In the genomic region with DNA sequence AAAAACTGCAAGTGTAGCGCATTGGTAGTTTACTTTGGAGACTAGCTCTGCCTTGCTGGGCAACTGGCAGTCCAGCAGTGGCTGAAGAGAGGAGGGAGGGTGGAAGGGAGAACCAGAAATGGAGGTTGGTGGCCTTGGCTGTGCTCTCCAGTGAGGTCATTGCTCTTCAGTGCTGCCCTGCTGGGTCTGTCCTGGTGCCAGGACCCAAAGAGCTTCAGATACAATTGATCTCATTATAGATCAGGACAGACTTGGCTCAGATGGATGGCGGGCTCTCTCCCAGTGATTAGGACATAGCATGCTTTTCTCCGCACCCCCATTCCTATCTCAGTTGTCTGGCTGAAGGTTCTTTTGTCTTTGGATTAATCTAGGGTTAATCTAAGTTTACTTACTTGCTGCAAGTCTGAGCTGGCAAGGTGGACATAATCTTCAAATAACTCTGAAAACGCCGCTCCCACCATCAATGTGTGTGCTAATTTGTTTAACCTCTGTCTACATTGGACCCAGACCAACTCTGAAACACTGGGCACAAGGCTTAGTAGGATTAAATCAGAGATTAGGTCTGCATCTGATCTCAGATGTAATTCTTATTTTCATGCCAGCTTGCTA, we compare ENCODE assay signal across 12 mouse cellular contexts.
DNase-seq lines count a peak whose midpoint lies in the region; ATAC-seq and TF ChIP-seq lines count a peak whose summit lies in the region.
"Had no signal": no experiment of that assay in that cellular context is flagged by ENCODE, and none has a peak within 500 bp of the region (broad histone marks: within the 10 kb centered on the region; RNA-seq: fewer than 3 reads in every experiment).

No protein-coding gene starts in this region.

- H3K9ac ChIP-seq in embryonic facial prominence, embryonic 14.5 days (ENCODE audit: low read depth, low read length): no peak overlapping the region
- no peak overlapping the region for H3K9ac ChIP-seq in liver, adult 2 months (ENCODE audit: low read depth, low read length)
- H3K9ac ChIP-seq in liver, embryonic 11.5 days (ENCODE audit: low read depth, low read length): no peak overlapping the region
- H3K9ac ChIP-seq: hindbrain, embryonic 13.5 days had no signal

- no peak overlapping the region for H3K4me2 ChIP-seq in embryonic facial prominence, embryonic 14.5 days (ENCODE audit: low read depth, low read length)
- H3K4me2 ChIP-seq in liver, embryonic 11.5 days: no peak overlapping the region
- H3K4me2 ChIP-seq: hindbrain, embryonic 13.5 days had no signal

- H3K4me1 ChIP-seq in embryonic facial prominence, embryonic 14.5 days (ENCODE audit: control insufficient read depth, insufficient read depth, low read length): no peaks in the 10 kb centered on the region
- H3K4me1 ChIP-seq in embryonic facial prominence, embryonic 10.5 days: no peaks in the 10 kb centered on the region
- H3K4me1 ChIP-seq in liver, adult 2 months (ENCODE audit: control insufficient read depth, insufficient read depth, low read length): peaks cover 12% of the 10 kb centered on the region
- no peaks in the 10 kb centered on the region for H3K4me1 ChIP-seq in liver, embryonic 11.5 days (replicated peaks; ENCODE audit: control insufficient read depth, insufficient read depth, low read length)
- no peaks in the 10 kb centered on the region for H3K4me1 ChIP-seq in limb, embryonic 10.5 days
- H3K4me1 ChIP-seq: hindbrain, embryonic 13.5 days; megakaryocyte, embryonic 14.5 days had no signal

- H3K79me2 ChIP-seq in liver, adult 2 months (ENCODE audit: control insufficient read depth, insufficient read depth, low read length): no peaks in the 10 kb centered on the region

- TF ChIP-seq CTCF in liver, adult 2 months (IDR thresholded peaks at IDR 0.05; ENCODE audit: low read depth, low read length): no peak

- H3K36me3 ChIP-seq in embryonic facial prominence, embryonic 14.5 days (ENCODE audit: control insufficient read depth, insufficient read depth, low read length): no peaks in the 10 kb centered on the region
- H3K36me3 ChIP-seq in embryonic facial prominence, embryonic 10.5 days (replicated peaks): no peaks in the 10 kb centered on the region
- no peaks in the 10 kb centered on the region for H3K36me3 ChIP-seq in liver, adult 2 months (ENCODE audit: control insufficient read depth, insufficient read depth, low read length)
- no peaks in the 10 kb centered on the region for H3K36me3 ChIP-seq in liver, embryonic 11.5 days (ENCODE audit: control insufficient read depth, insufficient read depth, low read length)
- H3K36me3 ChIP-seq in limb, embryonic 10.5 days: no peaks in the 10 kb centered on the region
- H3K36me3 ChIP-seq: hindbrain, embryonic 13.5 days had no signal

- ATAC-seq in embryonic facial prominence, embryonic 14.5 days (ENCODE audit: low read depth): no peak
- ATAC-seq in liver, embryonic 11.5 days (replicated peaks; ENCODE audit: low FRiP score): no peak

- no peaks in the 10 kb centered on the region for H3K27me3 ChIP-seq in embryonic facial prominence, embryonic 14.5 days (replicated peaks; ENCODE audit: control insufficient read depth, insufficient read depth, low read length)
- H3K27me3 ChIP-seq in embryonic facial prominence, embryonic 10.5 days (replicated peaks; ENCODE audit: low read depth, poor library complexity, severe bottlenecking): no peaks in the 10 kb centered on the region
- no peaks in the 10 kb centered on the region for H3K27me3 ChIP-seq in liver, adult 2 months (ENCODE audit: control insufficient read depth, insufficient read depth, low read length)
- H3K27me3 ChIP-seq in liver, embryonic 11.5 days (replicated peaks; ENCODE audit: control insufficient read depth, insufficient read depth, low read length): no peaks in the 10 kb centered on the region
- H3K27me3 ChIP-seq in limb, embryonic 10.5 days (ENCODE audit: low read depth, poor library complexity, severe bottlenecking): no peaks in the 10 kb centered on the region
- H3K27me3 ChIP-seq: hindbrain, embryonic 13.5 days had no signal

- H3K27ac ChIP-seq in embryonic facial prominence, embryonic 14.5 days (replicated peaks; ENCODE audit: low read depth, low read length): no peak overlapping the region
- no peak overlapping the region for H3K27ac ChIP-seq in embryonic facial prominence, embryonic 10.5 days (replicated peaks)
- H3K27ac ChIP-seq in liver, adult 2 months (replicated peaks; ENCODE audit: insufficient read depth, low read depth, low read length): no peak overlapping the region
- H3K27ac ChIP-seq in liver, embryonic 11.5 days (ENCODE audit: low read depth, low read length): no peak overlapping the region
- no peak overlapping the region for H3K27ac ChIP-seq in limb, embryonic 10.5 days
- H3K27ac ChIP-seq: hindbrain, embryonic 13.5 days had no signal

- H3K4me3 ChIP-seq in embryonic facial prominence, embryonic 14.5 days (ENCODE audit: low read depth, low read length): no peak overlapping the region
- H3K4me3 ChIP-seq in embryonic facial prominence, embryonic 10.5 days: no peak overlapping the region
- no peak overlapping the region for H3K4me3 ChIP-seq in liver, adult 2 months (ENCODE audit: insufficient read depth, low read depth, low read length)
- H3K4me3 ChIP-seq in liver, embryonic 11.5 days (ENCODE audit: low read depth, low read length): no peak overlapping the region
- no peak overlapping the region for H3K4me3 ChIP-seq in limb, embryonic 10.5 days
- H3K4me3 ChIP-seq: hindbrain, embryonic 13.5 days; megakaryocyte, embryonic 14.5 days had no signal

- TF ChIP-seq POLR2A in liver, adult 2 months (IDR thresholded peaks at IDR 0.05; ENCODE audit: extremely low read depth, insufficient read depth, low read length): no peak

- 89% methylated on average over 5 of the region's 5 CpGs for WGBS in embryonic facial prominence, embryonic 14.5 days
- WGBS in embryonic facial prominence, embryonic 10.5 days: 86% methylated on average over 5 of the region's 5 CpGs
- WGBS in liver, adult 2 months: 25% methylated on average over 5 of the region's 5 CpGs
- 86% methylated on average over 5 of the region's 5 CpGs for WGBS in liver, embryonic 11.5 days
- WGBS in limb, embryonic 10.5 days: 96% methylated on average over 5 of the region's 5 CpGs

- no peaks in the 10 kb centered on the region for H3K9me3 ChIP-seq in embryonic facial prominence, embryonic 14.5 days (ENCODE audit: control insufficient read depth, low read length)
- H3K9me3 ChIP-seq in embryonic facial prominence, embryonic 10.5 days: no peaks in the 10 kb centered on the region
- no peaks in the 10 kb centered on the region for H3K9me3 ChIP-seq in liver, embryonic 11.5 days (ENCODE audit: control insufficient read depth, low read length)
- H3K9me3 ChIP-seq in limb, embryonic 10.5 days (replicated peaks): no peaks in the 10 kb centered on the region
- H3K9me3 ChIP-seq: hindbrain, embryonic 13.5 days; megakaryocyte, embryonic 14.5 days had no signal

- DNase-seq in embryonic facial prominence, embryonic 14.5 days (ENCODE audit: low spot score): peak; percentile 5
- no peak for DNase-seq in embryonic facial prominence, embryonic 10.5 days (ENCODE audit: low spot score)
- peak; percentile 99 for DNase-seq in liver, adult 2 months (ENCODE audit: extremely low read depth, low read depth, low spot score)
- no peak for DNase-seq in liver, embryonic 11.5 days (ENCODE audit: low spot score)
- peak; percentile 83 for DNase-seq in brain, adult 2 months (ENCODE audit: low read depth, low spot score)
- peak; percentile 69 for DNase-seq in layer of hippocampus, adult 9-11 months
- DNase-seq in limb, embryonic 10.5 days (ENCODE audit: low spot score): no peak
- DNase-seq: gastrocnemius, postnatal 14 days; kidney, adult 18-20 months; liver had no signal

Comparison
In these comparisons a context has a peak if more than half of its experiments do, and no peak if none do; other contexts are left out.
1. DNase-seq: peak in embryonic facial prominence, embryonic 14.5 days (single experiment), liver, adult 2 months (single experiment), brain, adult 2 months (single experiment) and layer of hippocampus, adult 9-11 months (single experiment); none in embryonic facial prominence, embryonic 10.5 days (single experiment), liver, embryonic 11.5 days (single experiment) and limb, embryonic 10.5 days (single experiment).